Mouse (Mus musculus) lung, postnatal 0 days (tissue): Measurements from ENCODE around the gene Cyb561d1. TPM values are rescaled to one million over a fixed set of nuclear protein-coding genes. Genes with fewer than 3 reads are reported as not detected.

ENCODE experiments used
- ATAC-seq: fragments of 200-750 bp; cut with Nextera tagmentation; 2 replicates; pipeline ENCODE4 v1.8.0; 2017; ENCODE audit warnings: moderate library complexity
- DNase-seq: peaks from one replicate; pipeline ENCODE4 v3.0.0-alpha.2; 2016; ENCODE audit warnings: low spot score
- H3K27ac ChIP-seq: fragments of 300-500 bp; sonication (generic); 2 replicates; pipeline ENCODE4 v1.5.1; 2014; ENCODE audit warnings: antibody characterized with exemption, mild to moderate bottlenecking, low read length, mixed read lengths
- H3K27me3 ChIP-seq: fragments of 300-500 bp; sonication (generic); replicated peaks from 2 replicates; pipeline ENCODE4 v1.6.1; 2014; ENCODE audit warnings: low read length, mixed read lengths; ENCODE audit not compliant: insufficient read depth
- H3K36me3 ChIP-seq: fragments of 300-500 bp; sonication (generic); 2 replicates; pipeline ENCODE4 v1.6.1; 2014; ENCODE audit warnings: low read length, mixed read lengths; ENCODE audit not compliant: insufficient read depth
- H3K4me1 ChIP-seq: fragments of 300-500 bp; sonication (generic); 2 replicates; pipeline ENCODE4 v1.6.1; 2014; ENCODE audit warnings: antibody characterized with exemption, low read depth, low read length, mixed read lengths; ENCODE audit not compliant: insufficient read depth
- H3K4me2 ChIP-seq: fragments of 300-500 bp; sonication (generic); replicated peaks from 2 replicates; pipeline ENCODE4 v1.6.1; 2014; ENCODE audit warnings: low read depth, mild to moderate bottlenecking, low read length, moderate library complexity, mixed read lengths
- H3K4me3 ChIP-seq: fragments of 300-500 bp; sonication (generic); 2 replicates; pipeline ENCODE4 v1.5.1; 2014; ENCODE audit warnings: low read depth, low read length
- H3K9ac ChIP-seq: fragments of 300-500 bp; sonication (generic); replicated peaks from 2 replicates; pipeline ENCODE4 v1.6.1; 2014; ENCODE audit warnings: low read depth, mild to moderate bottlenecking
- H3K9me3 ChIP-seq: fragments of 300-500 bp; sonication (generic); 2 replicates; pipeline ENCODE4 v1.6.1; 2016; ENCODE audit warnings: low read length, mixed read lengths
- CTCF ChIP-seq: IDR thresholded peaks from 2 replicates; pipeline ENCODE4 v1.5.1; 2016; ENCODE audit warnings: antibody characterized with exemption, mild to moderate bottlenecking
- EP300 ChIP-seq: IDR thresholded peaks from 2 replicates; pipeline ENCODE4 v1.6.1; 2016; ENCODE audit warnings: antibody characterized with exemption, mild to moderate bottlenecking, control low read depth
- WGBS: fragments of 180-500 bp; shearing (Covaris S2); extraction: QIAGEN DNeasy Blood & Tissue Kit; methylation state at CpG from one replicate; pipeline ENCODE4 v1.1.7; 2014; 5-methylcytosine and 5-hydroxymethylcytosine counted together
- polyA plus RNA-seq: library from polyadenylated mRNA; unstranded; fragments of >200 nt; fragmentation: Nextera tagmentation; extraction: Ambion mirVana; gene quantifications from 2 replicates; pipeline ENCODE4 v1.2.1, GENCODE M21; 2015

The Cyb561d1 gene
- polyA plus RNA-seq, 1 experiment from 2014 or later = 4.9 TPM

DNA sequence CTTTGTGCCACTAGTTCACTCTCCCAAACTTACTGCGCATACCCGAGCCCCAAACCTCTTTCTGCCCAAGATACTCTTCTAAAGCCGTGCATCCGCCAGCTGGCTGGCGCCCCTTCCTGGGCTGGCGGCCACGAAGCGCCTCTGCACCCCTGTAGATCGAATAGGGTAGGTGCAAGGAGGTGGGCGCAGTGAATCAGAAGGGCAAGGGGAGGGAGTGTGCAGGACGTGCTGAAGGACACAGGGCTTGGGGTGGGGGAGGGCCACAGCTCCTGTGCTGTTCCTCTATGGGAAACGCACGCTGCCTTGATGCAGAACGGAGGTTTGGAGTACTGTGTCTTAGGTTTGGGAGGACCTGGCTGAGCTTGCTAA, 9.7 kb upstream of the Cyb561d1 start, which contains the start of gene Atxn7l2:
Atxn7l2 (minus strand) TSS at position 164 of the 369 bp plus-strand sequence.
- peak; percentile 58 for DNase-seq
- H3K27me3 ChIP-seq = no peaks in the 10 kb centered on the region
- peak within 1 kb of the TSS; percentile 73 for H3K4me3 ChIP-seq
- no peak for TF ChIP-seq EP300
- peak; percentile 60 for TF ChIP-seq CTCF
- ATAC-seq = peak; percentile 52
- H3K36me3 ChIP-seq = 0 out of 2 replicates have a peak, but pooled peaks cover 4% of the 10 kb centered on the region
- peak within 1 kb of the TSS; percentile 80 for H3K9ac ChIP-seq
- peak within 1 kb of the TSS; percentile 91 for H3K4me2 ChIP-seq
- WGBS = 0% methylated on average over 14 of the region's 14 CpGs
- H3K4me1 ChIP-seq = peaks cover 8% of the 10 kb centered on the region; the same call in 1 of the 2 replicates
- no peaks in the 10 kb centered on the region for H3K9me3 ChIP-seq
- peak within 1 kb of the TSS; percentile 79 for H3K27ac ChIP-seq

DNA sequence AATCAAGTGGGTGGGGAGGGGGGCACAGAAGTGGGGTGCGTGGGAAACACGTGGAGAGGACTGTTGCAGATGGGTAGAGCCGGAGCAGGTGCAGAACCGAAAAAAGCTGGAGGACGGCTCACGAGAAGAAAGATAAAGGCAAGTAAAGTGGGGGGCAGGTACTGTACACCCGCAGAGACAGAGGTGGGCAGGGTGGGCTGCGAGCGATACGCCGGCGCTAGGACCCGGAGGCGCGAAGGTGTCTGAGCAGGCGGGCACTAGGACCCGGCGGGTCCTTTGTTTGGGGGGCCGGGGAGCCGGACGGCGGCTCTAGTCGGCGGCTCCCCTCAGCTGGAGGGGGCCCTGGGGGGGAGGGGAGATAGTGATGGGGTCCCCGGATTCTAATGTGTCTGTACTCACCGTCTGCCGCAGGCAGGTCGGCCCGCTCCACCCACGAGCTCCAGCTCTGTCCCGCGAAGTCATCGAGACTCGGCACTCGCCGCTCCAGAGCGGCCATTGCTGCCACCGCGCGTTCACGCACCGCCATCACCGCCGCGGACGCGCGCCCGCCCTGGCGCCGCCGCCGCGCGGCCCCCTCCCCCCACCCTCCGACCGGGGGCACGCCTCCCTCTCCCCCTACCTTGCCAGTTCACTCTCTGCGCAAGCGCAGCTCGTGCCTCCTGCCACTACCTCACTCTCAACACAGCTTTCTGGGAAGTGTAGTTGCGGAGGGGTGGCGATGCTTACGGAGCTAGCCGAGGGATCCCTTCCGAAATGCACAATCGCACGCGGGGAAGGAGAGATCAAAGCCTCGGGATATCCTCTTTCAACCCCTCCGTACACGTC, 9.1 kb upstream of the Cyb561d1 start:
- Histone ChIP-seq H3K9ac (peak overlapping the region; percentile 80), H3K27me3 (no peaks in the 10 kb centered on the region), H3K36me3 (0 out of 2 replicates have a peak, but pooled peaks cover 4% of the 10 kb centered on the region), H3K4me2 (peak overlapping the region; percentile 91), H3K4me1 (peaks cover 8% of the 10 kb centered on the region; the same call in 1 of the 2 replicates), H3K27ac (peak overlapping the region; percentile 79), H3K4me3 (peak overlapping the region; percentile 73), H3K9me3 (no peaks in the 10 kb centered on the region)
- DNase-seq = peak; percentile 98
- WGBS = 0% methylated on average over 48 of the region's 72 CpGs
- TF ChIP-seq EP300 = no peak
- TF ChIP-seq CTCF = no peak
- peak; percentile 97 for ATAC-seq

DNA sequence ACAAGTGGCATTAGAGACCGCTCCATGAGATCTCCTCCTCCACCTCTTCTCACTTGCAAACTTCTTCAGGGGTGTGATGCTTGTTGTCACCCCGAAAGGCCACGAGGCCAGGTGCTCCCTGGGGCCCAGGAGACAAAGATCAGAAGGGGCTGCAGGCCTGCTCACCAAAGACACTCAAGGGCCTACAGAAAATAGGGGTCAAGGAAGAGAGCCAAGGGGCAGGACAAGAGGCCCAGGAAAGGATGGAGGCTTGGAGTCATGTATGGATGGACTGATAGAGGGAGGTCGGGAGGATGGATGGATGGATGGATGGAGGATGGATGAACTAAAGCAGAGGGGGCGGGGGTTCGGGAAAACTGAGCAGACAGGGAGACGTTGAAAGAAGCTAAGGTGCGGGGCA, 8.5 kb upstream of the Cyb561d1 start:
- no peaks in the 10 kb centered on the region for H3K9me3 ChIP-seq
- no peak for DNase-seq
- no peak overlapping the region for H3K27ac ChIP-seq
- peaks cover 8% of the 10 kb centered on the region; the same call in 1 of the 2 replicates for H3K4me1 ChIP-seq
- TF ChIP-seq CTCF (no peak), EP300 (no peak)
- peak overlapping the region; percentile 80 for H3K9ac ChIP-seq
- ATAC-seq = no peak
- peak overlapping the region; percentile 73 for H3K4me3 ChIP-seq
- H3K36me3 ChIP-seq = 0 out of 2 replicates have a peak, but pooled peaks cover 4% of the 10 kb centered on the region
- peak overlapping the region; percentile 91 for H3K4me2 ChIP-seq
- WGBS = 2% methylated on average over 8 of the region's 8 CpGs
- H3K27me3 ChIP-seq = no peaks in the 10 kb centered on the region

DNA sequence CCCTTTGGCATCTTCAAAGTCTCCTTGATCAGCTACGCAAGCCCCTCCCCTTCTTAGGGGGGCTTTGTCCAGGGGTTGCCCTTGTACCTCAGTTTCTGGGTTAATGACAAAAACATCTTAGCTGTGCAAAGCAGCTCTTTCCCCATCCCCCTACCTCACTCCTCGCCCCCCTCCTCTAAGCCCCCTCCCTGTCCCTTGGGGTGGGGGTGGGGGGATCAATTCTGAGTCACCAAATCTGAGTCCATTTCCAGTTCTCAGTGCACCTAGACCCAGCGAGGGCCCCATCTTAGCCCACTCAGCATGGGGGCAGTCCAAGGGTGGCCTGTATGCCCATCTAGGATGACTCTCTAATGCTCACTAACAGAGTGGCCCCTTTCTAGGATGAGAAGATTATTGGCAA, 8.0 kb upstream of the Cyb561d1 start:
- ATAC-seq (no peak), DNase-seq (no peak)
- 75% methylated on average over 3 of the region's 3 CpGs for WGBS
- Histone ChIP-seq H3K9ac (no peak overlapping the region), H3K9me3 (no peaks in the 10 kb centered on the region), H3K4me3 (no peak overlapping the region), H3K27ac (no peak overlapping the region), H3K27me3 (no peaks in the 10 kb centered on the region), H3K4me2 (peak overlapping the region; percentile 91), H3K4me1 (peaks cover 8% of the 10 kb centered on the region; the same call in 1 of the 2 replicates), H3K36me3 (0 out of 2 replicates have a peak, but pooled peaks cover 4% of the 10 kb centered on the region)
- no peak for TF ChIP-seq CTCF
- no peak for TF ChIP-seq EP300

DNA sequence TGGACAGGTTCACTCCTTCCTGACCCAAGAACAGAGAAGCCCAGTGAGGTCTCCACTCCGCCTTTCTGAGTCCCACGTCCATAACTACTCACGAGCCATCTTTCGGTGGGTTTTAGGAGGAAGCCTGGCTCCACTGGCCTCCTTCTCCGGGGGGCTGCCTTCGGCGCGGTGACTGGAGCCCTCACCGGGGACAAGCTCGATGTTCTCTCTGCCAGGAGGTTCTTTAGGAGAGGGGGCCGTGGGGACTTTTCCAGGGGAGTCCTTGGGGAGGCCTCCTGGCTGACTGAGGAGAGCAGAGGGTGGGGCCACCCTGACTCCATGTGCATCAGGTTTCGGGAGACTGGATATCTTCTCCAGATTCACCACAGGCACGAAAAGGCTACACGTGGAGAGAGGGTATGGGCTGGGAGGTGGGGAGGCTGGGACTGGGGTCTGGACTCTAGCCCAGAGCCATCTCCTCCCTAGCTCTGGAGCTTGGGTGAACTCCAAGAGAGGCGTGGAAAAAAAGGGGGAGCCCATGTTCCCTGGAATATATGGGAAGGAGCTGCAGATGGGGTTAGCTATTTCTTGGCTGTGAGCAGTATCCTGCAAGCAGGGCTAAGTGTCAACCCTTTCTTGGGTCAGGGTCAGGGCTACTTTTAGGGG, 5.8 kb upstream of the Cyb561d1 start:
- DNase-seq (no peak), ATAC-seq (no peak)
- H3K9me3 ChIP-seq = no peaks in the 10 kb centered on the region
- no peak overlapping the region for H3K27ac ChIP-seq
- H3K36me3 ChIP-seq = 0 out of 2 replicates have a peak, but pooled peaks cover 4% of the 10 kb centered on the region
- WGBS = 77% methylated on average over 15 of the region's 15 CpGs
- no peak overlapping the region for H3K4me2 ChIP-seq
- H3K9ac ChIP-seq = no peak overlapping the region
- no peaks in the 10 kb centered on the region for H3K27me3 ChIP-seq
- H3K4me1 ChIP-seq = peaks cover 11% of the 10 kb centered on the region; the same call in 1 of the 2 replicates
- TF ChIP-seq EP300 = no peak
- no peak for TF ChIP-seq CTCF
- H3K4me3 ChIP-seq = no peak overlapping the region

DNA sequence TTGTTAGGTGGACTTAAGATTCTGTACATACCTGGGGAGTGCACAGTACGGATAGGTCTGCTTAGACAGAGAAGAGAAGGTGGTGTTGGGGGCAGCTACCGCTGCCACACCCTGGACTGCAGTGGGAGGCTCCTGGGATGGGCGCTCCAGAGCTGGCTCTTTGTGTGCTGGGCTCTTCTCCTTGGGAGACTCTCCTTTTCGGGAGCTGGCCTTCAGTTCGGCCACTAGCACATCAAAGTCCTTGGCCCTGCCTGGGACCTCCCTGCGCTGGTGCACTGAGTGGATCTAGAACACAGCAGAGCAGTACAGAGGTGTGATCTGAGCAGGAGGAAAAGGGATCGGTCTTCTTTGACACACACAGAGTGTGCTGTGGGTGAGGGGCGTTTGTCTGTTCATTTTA, 4.6 kb upstream of the Cyb561d1 start:
- no peak for TF ChIP-seq EP300
- no peak for TF ChIP-seq CTCF
- H3K27ac ChIP-seq = no peak overlapping the region
- H3K4me2 ChIP-seq = no peak overlapping the region
- H3K36me3 ChIP-seq = 0 out of 2 replicates have a peak, but pooled peaks cover 4% of the 10 kb centered on the region
- DNase-seq = no peak
- H3K4me3 ChIP-seq = no peak overlapping the region
- H3K9me3 ChIP-seq = no peaks in the 10 kb centered on the region
- WGBS = 90% methylated on average over 8 of the region's 8 CpGs
- H3K9ac ChIP-seq = no peak overlapping the region
- peaks cover 17% of the 10 kb centered on the region for H3K4me1 ChIP-seq
- ATAC-seq = no peak
- H3K27me3 ChIP-seq = no peaks in the 10 kb centered on the region
